24 mouse cellular contexts compared by ENCODE assay signal in genomic region chr14:97839275-97839674, GRCm38 (mm10).
"Had no signal": no experiment of that assay in that cellular context is flagged by ENCODE, and none has a peak within 500 bp of the region (broad histone marks: within the 10 kb centered on the region; RNA-seq: fewer than 3 reads in every experiment).

No protein-coding gene starts in this region.

- H3K4me1 ChIP-seq: heart, embryonic 13.5 days; heart, embryonic 15.5 days; hindbrain, embryonic 13.5 days; hindbrain, embryonic 15.5 days; kidney, embryonic 15.5 days; limb, embryonic 12.5 days; limb, embryonic 15.5 days had no signal

- H3K36me3 ChIP-seq: heart, embryonic 13.5 days; heart, embryonic 15.5 days; hindbrain, embryonic 13.5 days; hindbrain, embryonic 15.5 days; limb, embryonic 12.5 days; limb, embryonic 15.5 days had no signal

- H3K4me2 ChIP-seq: heart, embryonic 11.5 days; heart, embryonic 13.5 days; heart, embryonic 15.5 days; hindbrain, embryonic 13.5 days; hindbrain, embryonic 15.5 days; kidney, embryonic 15.5 days; limb, embryonic 12.5 days; limb, embryonic 15.5 days had no signal

- H3K9me3 ChIP-seq: heart, embryonic 13.5 days; heart, embryonic 15.5 days; hindbrain, embryonic 13.5 days; hindbrain, embryonic 15.5 days; kidney, embryonic 15.5 days; limb, embryonic 12.5 days; limb, embryonic 15.5 days had no signal

- H3K27me3 ChIP-seq: heart, embryonic 13.5 days; heart, embryonic 15.5 days; hindbrain, embryonic 13.5 days; hindbrain, embryonic 15.5 days; kidney, embryonic 15.5 days; limb, embryonic 12.5 days; limb, embryonic 15.5 days had no signal

- DNase-seq: gastrocnemius, postnatal 14 days; gastrocnemius, postnatal 36 days; heart, adult 11 months; heart, adult 2 months; heart, postnatal 14 days; heart, postnatal 36 days; kidney, adult 11 months; kidney, adult 2 months; kidney, adult 9 months; kidney, postnatal 14 days; kidney, postnatal 36 days; layer of hippocampus, adult 9-11 months; layer of hippocampus, postnatal 36 days; left cerebral cortex, postnatal 4 days had no signal

- H3K4me3 ChIP-seq: heart, adult 2 months; heart, embryonic 13.5 days; heart, embryonic 15.5 days; hindbrain, embryonic 13.5 days; hindbrain, embryonic 15.5 days; kidney, embryonic 15.5 days; limb, embryonic 12.5 days; limb, embryonic 15.5 days had no signal

- H3K9ac ChIP-seq: heart, embryonic 13.5 days; heart, embryonic 15.5 days; hindbrain, embryonic 13.5 days; hindbrain, embryonic 15.5 days; kidney, embryonic 15.5 days; limb, embryonic 12.5 days; limb, embryonic 15.5 days had no signal

- H3K27ac ChIP-seq: heart, adult 2 months; heart, embryonic 13.5 days; heart, embryonic 15.5 days; hindbrain, embryonic 13.5 days; hindbrain, embryonic 15.5 days; hindbrain, postnatal 0 days; kidney, embryonic 15.5 days; kidney, postnatal 0 days; limb, embryonic 12.5 days; limb, embryonic 15.5 days had no signal

- ATAC-seq: hindbrain, postnatal 0 days had no signal
